Mouse (Mus musculus) limb, embryonic 14.5 days (tissue): ENCODE measurements around the gene Atf6. TPM values are rescaled to one million over a fixed set of nuclear protein-coding genes. Genes with fewer than 3 reads are reported as not detected.

ENCODE experiments used
- ATAC-seq: fragments of 200-750 bp; cut with Nextera tagmentation; 2 replicates; pipeline ENCODE4 v1.8.0; 2017; ENCODE audit warnings: low read depth, moderate number of reproducible peaks, moderate TSS enrichment; ENCODE audit not compliant: low FRiP score
- DNase-seq: peaks from one replicate; pipeline ENCODE4 v3.0.0-alpha.2; 2015; ENCODE audit warnings: low spot score
- H3K27ac ChIP-seq: fragments of 300-500 bp; sonication (generic); replicated peaks from 2 replicates; pipeline ENCODE4 v1.5.1; 2014; ENCODE audit warnings: low read depth, mild to moderate bottlenecking, low read length, moderate library complexity, mixed read lengths
- H3K27me3 ChIP-seq: fragments of 300-500 bp; sonication (generic); 2 replicates; pipeline ENCODE4 v1.6.1; 2014; ENCODE audit warnings: low read length, mixed read lengths; ENCODE audit not compliant: control insufficient read depth, insufficient read depth
- H3K36me3 ChIP-seq: fragments of 300-500 bp; sonication (generic); 2 replicates; pipeline ENCODE4 v1.6.1; 2014; ENCODE audit warnings: mild to moderate bottlenecking, low read length, moderate library complexity, mixed read lengths; ENCODE audit not compliant: control insufficient read depth, insufficient read depth
- H3K4me1 ChIP-seq: fragments of 300-500 bp; sonication (generic); 2 replicates; pipeline ENCODE4 v1.6.1; 2014; ENCODE audit warnings: antibody characterized with exemption, low read length, mixed read lengths; ENCODE audit not compliant: control insufficient read depth, insufficient read depth
- H3K4me2 ChIP-seq: fragments of 300-500 bp; sonication (generic); replicated peaks from 2 replicates; pipeline ENCODE4 v1.6.1; 2014; ENCODE audit warnings: low read depth, mild to moderate bottlenecking, low read length, moderate library complexity; ENCODE audit not compliant: severe bottlenecking
- H3K4me3 ChIP-seq: fragments of 300-500 bp; sonication (generic); replicated peaks from 2 replicates; pipeline ENCODE4 v1.5.1; 2014; ENCODE audit warnings: low read length
- H3K9ac ChIP-seq: fragments of 300-500 bp; sonication (generic); 2 replicates; pipeline ENCODE4 v1.6.1; 2014; ENCODE audit warnings: mild to moderate bottlenecking, low read depth, low read length, moderate library complexity; ENCODE audit not compliant: severe bottlenecking
- H3K9me3 ChIP-seq: fragments of 300-500 bp; sonication (generic); 2 replicates; pipeline ENCODE4 v1.6.1; 2016; ENCODE audit warnings: low read length; ENCODE audit not compliant: control insufficient read depth
- POLR2A ChIP-seq: fragments of 200-500 bp; IDR thresholded peaks from 2 replicates; pipeline ENCODE4 v1.8.0; 2012; ENCODE audit warnings: inconsistent platforms, mild to moderate bottlenecking, moderate library complexity, borderline replicate concordance; ENCODE audit not compliant: insufficient read depth, insufficient read length; ENCODE audit errors: extremely low read depth
- WGBS: fragments of 180-500 bp; shearing (Covaris S2); extraction: QIAGEN DNeasy Blood & Tissue Kit; methylation state at CpG from one replicate; pipeline ENCODE4 v1.1.7; 2014; 5-methylcytosine and 5-hydroxymethylcytosine counted together
- polyA plus RNA-seq, 2 experiments: library from polyadenylated mRNA; depleted of rRNA in 1 of 2; stranded (reverse) in 1 of 2; unstranded in 1 of 2; fragments of >200 nt; fragmentation: Nextera tagmentation in 1 of 2; extraction: Ambion mirVana in 1 of 2; gene quantifications; 2 replicates each; pipeline versions ENCODE4 v1.2.1 to v1.2.3; 2012 to 2014

Atf6 gene
- polyA plus RNA-seq, 2 experiments, result 8.9 to 9.1 TPM

DNA sequence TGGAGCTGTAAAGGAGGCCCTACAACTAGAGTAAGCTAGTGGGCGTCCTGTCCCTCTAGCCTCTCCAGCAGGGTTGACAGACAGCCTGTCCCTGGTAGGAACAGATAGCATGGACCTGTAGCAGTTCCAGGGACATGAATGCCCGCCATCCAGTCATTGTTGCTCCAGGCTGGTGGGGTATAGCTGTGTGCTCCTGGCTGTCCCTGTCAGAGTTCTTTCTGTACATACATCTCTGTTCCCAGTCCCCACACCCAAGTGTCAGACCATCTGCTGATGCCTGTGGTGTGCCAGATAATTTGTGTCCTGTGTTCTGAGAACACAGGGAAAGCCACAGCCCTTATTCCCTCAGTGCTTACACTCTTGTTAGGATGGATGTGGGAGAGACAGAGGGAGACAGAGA is 187.9 kb downstream of the Atf6 start:
- Histone ChIP-seq H3K4me2 (no peak overlapping the region), H3K4me3 (no peak overlapping the region), H3K9ac (no peak overlapping the region), H3K36me3 (peaks cover 16% of the 10 kb centered on the region; the same call in 1 of the 2 replicates), H3K27ac (no peak overlapping the region), H3K4me1 (no peaks in the 10 kb centered on the region; the same call in 1 of the 2 replicates), H3K27me3 (no peaks in the 10 kb centered on the region), H3K9me3 (no peaks in the 10 kb centered on the region)
- no peak for ATAC-seq
- 74% methylated on average over 2 of the region's 2 CpGs for WGBS
- no peak for TF ChIP-seq POLR2A
- DNase-seq, result no peak

DNA sequence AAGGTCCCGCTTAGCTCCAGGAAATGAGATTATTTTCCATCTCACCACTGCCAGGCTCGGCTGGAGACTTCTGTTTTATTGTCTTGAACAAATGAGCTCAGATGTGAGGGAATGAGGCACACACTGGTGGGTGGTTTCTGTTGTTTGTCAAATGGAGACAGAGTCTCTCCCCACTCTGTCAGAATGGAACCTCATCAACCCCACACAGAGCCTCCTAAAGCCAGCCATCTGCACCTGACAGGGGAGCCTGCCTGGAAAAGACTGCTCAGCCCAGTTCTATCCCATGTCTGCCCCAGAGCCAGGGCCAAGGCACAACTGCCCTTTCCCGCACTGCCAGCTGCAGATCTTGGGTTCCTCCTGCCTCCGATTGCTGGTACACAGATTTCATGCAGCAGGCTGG is 188.7 kb downstream of the Atf6 start:
- Histone ChIP-seq H3K36me3 (peaks cover 16% of the 10 kb centered on the region; the same call in 1 of the 2 replicates), H3K27ac (no peak overlapping the region), H3K4me1 (no peaks in the 10 kb centered on the region; the same call in 1 of the 2 replicates), H3K27me3 (no peaks in the 10 kb centered on the region), H3K9me3 (no peaks in the 10 kb centered on the region), H3K4me3 (no peak overlapping the region), H3K9ac (no peak overlapping the region), H3K4me2 (no peak overlapping the region)
- DNase-seq (no peak), ATAC-seq (no peak)
- no peak for TF ChIP-seq POLR2A
- 54% methylated on average over 4 of the region's 4 CpGs for WGBS

DNA sequence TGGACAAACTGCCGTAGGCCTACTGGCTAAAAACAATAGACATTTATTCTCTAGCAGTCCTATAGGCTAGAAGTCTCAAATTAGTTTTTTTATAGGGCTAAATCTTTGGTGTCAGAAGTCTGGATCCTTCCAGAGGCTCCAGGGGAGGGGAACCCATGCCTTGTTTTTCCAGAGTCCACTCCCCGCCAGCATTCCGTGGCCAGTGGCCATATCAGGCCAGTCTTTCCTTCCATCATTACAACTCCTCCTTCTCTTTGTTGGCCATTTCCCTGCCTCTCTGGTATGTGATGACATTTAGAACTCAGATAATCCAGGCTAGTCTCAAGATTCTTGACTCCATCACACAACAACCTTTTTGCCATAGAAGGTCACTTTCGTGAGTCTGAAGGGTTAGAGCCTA is 189.9 kb downstream of the Atf6 start:
- H3K36me3 ChIP-seq, result peaks cover 16% of the 10 kb centered on the region; the same call in 1 of the 2 replicates

GRCm38 (mm10) chr1:170674184-170674775 is 193.3 kb downstream of the Atf6 start:
- H3K36me3 ChIP-seq, result peaks cover 26% of the 10 kb centered on the region
- H3K9me3 ChIP-seq, result 0 out of 2 replicates have a peak, but pooled peaks cover 3% of the 10 kb centered on the region
- H3K27me3 ChIP-seq, result no peaks in the 10 kb centered on the region
- H3K4me2 ChIP-seq, result no peak overlapping the region
- no peak overlapping the region for H3K4me3 ChIP-seq
- DNase-seq (no peak), ATAC-seq (no peak)
- TF ChIP-seq POLR2A, result no peak
- H3K27ac ChIP-seq, result no peak overlapping the region
- no peaks in the 10 kb centered on the region; the same call in 1 of the 2 replicates for H3K4me1 ChIP-seq
- WGBS, result 83% methylated on average over 9 of the region's 9 CpGs
- no peak overlapping the region for H3K9ac ChIP-seq

More for the DNA sequence above, 189.9 kb downstream of the Atf6 start:
- no peak overlapping the region for H3K4me3 ChIP-seq
- ATAC-seq, result no peak
- H3K27ac ChIP-seq, result no peak overlapping the region
- no peaks in the 10 kb centered on the region for H3K9me3 ChIP-seq
- H3K9ac ChIP-seq, result no peak overlapping the region
- TF ChIP-seq POLR2A, result no peak
- H3K4me2 ChIP-seq, result no peak overlapping the region
- DNase-seq, result no peak
- no peaks in the 10 kb centered on the region for H3K27me3 ChIP-seq
- WGBS, result 87% methylated on average over 4 of the region's 4 CpGs
- H3K4me1 ChIP-seq, result no peaks in the 10 kb centered on the region; the same call in 1 of the 2 replicates

GRCm38 (mm10) chr1:170665200-170665599 is 202.4 kb downstream of the Atf6 start:
- Histone ChIP-seq H3K4me2 (no peak overlapping the region), H3K27me3 (no peaks in the 10 kb centered on the region), H3K9ac (no peak overlapping the region), H3K27ac (no peak overlapping the region), H3K4me1 (no peaks in the 10 kb centered on the region), H3K4me3 (no peak overlapping the region), H3K36me3 (peaks cover 41% of the 10 kb centered on the region), H3K9me3 (no peaks in the 10 kb centered on the region)
- DNase-seq (no peak), ATAC-seq (no peak)
- WGBS, result 78% methylated on average over 7 of the region's 7 CpGs
- no peak for TF ChIP-seq POLR2A
